Mouse (Mus musculus): ENCODE results near the gene Mical3.

Gene Mical3

DNA sequence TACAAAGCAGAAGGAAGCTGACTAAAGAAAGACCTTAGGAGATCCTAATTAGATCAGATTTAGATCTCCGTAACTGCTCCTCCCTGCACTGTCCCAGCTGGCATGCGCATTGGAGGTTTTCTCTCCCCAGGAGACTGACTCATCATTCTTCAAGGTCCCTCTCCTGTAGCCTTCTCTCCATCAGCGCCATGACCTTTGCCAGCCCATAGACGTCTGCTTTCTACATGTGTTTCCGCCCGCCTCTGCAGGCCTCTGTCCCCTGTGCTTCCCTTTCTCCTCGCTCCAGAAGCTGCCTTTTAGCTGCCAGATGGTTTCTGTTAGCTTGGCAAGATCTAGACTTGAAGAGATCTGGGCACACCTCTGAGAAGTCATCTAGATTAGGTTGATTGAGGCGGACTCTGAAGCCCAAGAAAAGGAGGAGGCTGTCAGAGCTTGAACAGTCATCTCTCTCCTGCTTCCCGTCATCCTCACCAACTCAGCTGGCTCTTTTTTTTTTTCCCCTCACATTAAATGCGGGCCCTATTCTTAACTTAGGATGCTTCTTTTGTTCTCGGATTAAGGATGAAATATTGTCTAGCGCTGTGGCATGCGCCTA, 14.3 kb upstream of the Mical3 start:
- DNase-seq: no peak

DNA sequence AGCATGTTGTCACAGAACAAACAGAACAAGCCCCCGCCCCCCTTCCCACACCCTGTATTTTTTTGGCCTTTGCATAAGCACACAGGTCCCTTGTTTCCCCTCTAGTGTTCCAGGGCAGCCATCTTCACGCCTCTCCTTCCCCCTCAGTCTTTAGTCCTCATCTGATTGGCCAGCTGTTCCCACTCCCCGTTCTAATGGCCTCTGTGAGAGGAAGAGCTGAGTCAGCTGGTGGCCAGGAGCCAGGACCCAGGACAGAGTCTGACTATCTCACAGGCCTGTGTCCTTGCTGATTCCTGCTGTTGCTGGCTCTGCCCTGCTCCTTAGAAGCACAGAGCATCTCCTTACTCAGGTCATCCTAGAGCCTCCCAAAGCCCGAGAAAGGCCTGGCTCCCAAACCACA, 13.3 kb upstream of the Mical3 start:
- DNase-seq: peak; percentile 97

DNA sequence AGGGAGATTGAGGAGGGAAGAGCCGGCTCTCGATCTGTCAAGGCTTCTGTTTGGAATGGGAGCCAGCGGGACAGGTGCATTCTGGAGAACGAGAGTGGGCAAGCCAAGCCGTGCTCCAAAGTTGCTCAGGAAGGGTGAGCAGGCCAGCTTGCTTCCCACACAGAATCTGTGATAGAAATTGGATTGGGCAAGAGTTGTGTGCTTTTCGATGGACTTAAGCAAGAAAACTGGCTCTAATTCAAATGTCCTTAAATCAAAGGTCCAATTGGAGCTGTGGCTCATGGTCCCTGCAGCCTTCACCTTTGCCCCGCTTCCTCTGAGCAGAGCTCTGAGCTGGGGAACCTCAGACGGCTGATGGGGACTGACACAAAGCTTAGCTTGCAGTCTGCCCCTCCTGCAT, 12.6 kb upstream of the Mical3 start:
- peak; percentile 96 for DNase-seq

DNA sequence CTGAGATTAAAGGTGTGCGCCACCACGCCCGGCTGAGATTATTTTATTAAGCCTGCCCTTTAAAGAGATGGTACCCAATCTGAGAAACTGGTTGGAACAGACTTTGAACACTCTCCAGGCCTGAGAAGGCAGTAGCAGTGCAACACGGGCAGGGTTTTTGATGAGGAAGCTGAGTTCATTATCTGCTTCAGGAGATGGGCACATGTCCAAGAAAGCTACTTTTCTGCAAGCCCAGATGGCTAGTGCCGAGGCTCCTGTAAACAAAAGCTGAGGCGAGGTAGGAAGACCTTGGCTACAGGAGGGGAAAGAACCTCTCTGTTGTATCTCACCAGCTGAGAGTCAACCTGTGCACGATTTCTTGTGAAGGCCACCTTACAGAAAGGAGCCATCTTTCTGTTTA, 11.5 kb upstream of the Mical3 start:
- DNase-seq: no peak

DNA sequence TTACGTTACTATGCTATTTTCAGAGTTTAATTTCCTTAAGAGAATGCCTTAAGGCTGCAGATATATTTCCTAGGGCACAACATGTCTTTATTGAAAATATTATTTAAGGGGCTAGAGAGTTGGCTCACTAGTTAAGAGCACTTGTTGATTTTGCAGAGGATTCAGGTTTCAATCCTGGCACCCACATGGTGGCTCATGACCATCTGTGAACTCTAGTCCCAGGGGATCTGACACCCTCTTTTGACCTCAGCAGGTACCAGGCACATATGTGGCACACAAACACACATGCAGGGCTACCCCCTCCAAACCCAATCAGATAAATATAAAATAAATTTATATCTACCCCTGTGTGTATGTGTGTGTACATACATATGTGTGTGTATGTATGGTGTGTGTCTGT, 8.5 kb upstream of the Mical3 start:
- no peak for DNase-seq

DNA sequence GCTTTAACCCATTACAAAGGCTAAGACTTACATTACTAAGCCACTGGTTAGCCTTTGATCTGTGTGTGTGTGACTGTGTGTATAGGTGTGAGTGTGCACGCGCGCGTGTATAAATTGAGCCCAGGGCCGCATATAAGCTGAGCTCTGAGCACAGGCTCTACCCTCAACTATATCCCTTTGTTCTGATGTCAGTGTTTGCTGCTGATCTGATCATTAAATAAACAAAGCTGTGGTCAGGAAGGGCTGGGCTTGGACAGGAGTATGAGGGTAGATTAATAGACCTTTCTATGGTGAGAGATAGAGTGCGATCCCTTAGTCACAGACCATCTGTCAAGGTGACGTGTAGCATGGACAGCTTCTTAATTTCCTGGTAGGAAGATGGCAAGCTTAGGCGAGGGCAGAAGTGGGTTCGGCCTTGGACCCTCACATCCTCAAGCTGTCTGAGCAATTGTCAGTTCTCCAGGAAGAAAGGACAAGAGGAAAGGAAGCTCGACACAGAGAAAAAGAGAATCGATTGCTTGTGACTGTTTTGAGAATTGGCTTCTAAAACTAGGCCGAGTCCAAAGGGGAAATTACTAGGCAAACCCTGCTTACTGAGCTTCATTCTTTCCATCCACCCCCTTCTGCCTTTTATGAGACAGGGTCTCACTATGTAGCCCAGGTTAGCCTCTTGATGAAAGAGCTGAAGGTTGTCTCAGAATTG, 7.7 kb upstream of the Mical3 start:
- DNase-seq: no peak

DNA sequence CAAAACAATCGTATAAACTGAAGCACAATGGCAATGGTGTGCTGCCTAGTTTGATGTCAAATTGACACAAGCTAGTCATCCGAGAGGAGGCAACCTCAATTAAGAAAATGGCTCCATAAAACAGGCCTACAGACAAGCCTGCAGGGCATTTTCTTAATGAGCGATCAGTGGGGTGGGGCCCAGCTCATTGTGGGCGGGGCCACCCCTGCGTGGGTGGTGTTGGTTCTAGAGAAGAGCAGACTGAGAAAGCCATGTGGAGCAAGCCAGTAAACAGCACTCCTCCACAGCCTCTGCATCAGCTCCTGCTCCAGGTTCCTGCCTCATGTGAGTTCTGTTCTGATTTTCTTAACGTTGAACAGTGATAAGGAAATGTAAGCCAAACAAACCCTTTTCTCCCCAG, 6.4 kb upstream of the Mical3 start:
- no peak for DNase-seq

DNA sequence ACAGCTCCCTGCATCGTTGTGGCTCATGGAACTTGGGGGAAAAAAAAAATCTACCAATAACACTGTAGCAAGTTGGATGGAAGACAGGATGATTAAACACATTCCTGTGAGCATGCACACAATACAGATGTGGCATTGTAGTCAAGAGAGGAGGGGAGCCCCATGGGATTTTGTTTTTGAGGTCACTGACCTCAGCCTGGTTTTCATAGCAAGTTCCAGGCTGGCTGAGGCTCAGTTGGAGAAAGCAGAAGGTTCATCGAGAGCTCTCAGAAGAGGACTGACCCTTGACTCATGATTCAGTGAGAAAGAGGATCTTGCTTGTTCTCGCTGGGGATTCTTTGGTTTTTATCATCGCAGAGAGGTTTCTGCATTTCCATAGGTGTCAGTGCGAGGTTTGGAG, 4.1 kb upstream of the Mical3 start:
- no peak for DNase-seq

DNA sequence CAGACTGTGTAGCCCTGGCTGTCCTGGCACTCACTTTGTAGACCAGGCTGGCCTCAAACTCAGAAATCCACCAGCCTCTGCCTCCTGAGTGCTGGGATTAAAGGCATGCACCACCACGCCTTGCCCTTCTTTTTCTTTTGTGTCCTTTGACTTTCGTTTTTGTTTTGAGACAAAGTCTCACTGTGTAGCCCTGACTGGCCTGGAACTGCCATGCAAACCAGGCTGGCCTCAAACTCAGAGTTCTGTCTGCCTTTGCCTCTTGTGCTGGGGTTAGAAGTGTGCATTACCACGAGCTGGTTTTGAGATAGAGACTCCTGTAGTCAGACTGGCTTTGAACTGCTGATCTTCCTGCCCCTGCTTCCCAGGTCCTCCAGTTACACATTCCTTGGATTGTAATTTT, 3.5 kb upstream of the Mical3 start:
- no peak for DNase-seq

DNA sequence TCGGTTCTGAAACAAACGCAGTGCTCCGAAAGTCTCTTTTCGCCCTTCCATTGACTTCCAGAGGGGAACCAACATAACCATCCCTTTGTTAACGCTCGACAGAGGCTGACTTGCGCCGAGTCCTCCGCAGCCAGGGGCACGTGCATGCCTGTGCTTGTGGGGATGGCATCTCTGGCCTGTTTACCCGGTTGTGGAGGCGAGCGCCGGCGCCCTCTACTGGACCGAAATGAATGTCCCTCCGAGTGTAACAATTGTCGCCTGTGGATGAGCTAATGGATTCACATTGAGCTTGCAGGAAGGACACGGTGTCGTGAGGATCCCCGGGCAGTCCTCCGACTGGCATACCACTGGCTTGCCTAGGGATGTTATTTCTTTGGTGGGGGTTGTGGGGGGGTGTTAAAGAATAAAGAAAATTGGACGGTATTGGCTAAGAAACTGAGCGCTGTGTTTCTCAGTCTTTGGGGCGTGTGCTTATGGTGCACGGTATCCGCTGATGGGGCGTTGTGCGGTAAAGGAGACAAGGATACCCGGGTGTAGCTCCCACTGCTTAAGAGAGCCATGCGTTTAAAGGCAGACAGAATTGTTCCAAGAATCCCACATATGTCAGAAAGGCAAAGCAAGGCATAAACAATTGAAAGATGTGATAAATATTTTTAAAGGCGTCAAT, 627 bp downstream of the Mical3 start:
- peak; percentile 98 for DNase-seq

DNA sequence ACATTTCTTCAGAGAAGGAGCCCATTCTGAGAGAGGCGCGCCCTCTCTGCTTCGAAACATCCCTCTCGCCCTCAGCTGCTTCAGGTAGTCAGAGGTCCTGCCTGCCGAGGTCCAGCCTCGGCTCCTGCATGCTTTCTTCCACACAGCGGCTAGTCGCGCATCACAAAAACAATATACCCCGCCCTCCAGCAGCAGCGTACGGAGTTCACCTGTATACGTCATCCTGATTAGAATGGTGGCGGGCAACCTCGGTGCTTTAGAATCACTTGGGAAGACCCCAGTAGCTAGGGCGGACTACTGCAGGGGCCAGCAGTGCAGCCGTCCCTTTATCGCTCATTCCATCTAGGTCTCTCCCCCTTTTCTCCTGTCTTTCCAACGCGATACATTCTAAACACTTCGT, 1.3 kb downstream of the Mical3 start:
- DNase-seq: peak; percentile 88

DNA sequence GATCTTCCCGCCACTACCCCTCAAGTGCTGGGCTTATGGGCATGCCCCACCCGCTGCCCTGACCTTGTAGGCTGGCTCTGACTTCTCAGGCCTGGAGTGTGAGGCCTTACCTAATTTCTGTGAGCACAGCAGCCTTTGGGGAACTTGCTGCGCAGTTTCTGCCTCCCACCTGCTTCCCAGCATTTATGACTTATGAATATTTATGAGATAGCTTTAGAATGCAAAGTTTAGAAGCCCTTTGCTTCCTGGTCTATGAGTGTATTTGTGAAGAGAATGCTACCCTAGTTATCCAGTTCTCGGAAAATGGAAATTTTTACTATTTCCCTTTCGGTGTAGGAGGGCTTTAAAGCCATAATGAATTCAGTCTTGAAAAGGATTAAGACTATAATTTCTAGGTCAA, 2.1 kb downstream of the Mical3 start:
- no peak for DNase-seq

DNA sequence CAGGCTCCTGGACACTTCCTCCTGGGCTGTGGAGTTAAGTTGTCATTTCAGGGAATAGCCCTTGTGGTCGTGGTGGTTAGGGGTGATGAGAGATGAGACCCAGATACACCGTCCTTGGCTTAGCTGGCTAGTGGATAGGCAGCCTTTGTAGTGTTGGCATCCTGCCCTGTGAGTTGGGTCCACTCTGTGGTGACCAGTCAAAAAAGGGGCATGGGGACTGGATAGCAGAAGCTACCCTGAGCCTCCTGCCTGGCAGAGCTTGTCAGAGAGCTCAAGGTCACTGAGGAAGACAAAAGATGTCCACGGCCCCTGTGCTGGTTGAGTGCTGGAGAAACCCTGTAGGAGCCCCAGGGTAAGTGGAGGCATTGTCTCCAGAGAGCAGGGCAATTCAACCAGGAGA, 3.1 kb downstream of the Mical3 start:
- DNase-seq: peak; percentile 87

DNA sequence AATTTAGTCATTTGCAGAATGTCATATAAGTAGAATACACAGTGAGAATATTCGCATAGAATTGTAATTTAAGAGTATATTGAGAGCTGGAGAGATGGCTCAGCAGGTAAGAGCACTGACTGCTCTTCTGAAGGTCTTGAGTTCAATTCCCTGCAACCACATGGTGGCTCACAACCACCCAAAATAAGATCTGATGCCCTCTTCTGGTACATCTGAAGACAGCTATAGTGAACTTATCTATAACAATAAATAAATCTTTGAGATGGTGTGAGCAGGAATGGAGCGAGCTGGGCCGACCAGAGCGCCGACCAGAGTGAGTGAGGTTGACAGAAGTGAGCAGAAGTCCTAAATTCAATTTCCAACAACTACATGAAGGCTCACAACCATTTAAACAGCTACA, 4.6 kb downstream of the Mical3 start:
- DNase-seq: no peak

DNA sequence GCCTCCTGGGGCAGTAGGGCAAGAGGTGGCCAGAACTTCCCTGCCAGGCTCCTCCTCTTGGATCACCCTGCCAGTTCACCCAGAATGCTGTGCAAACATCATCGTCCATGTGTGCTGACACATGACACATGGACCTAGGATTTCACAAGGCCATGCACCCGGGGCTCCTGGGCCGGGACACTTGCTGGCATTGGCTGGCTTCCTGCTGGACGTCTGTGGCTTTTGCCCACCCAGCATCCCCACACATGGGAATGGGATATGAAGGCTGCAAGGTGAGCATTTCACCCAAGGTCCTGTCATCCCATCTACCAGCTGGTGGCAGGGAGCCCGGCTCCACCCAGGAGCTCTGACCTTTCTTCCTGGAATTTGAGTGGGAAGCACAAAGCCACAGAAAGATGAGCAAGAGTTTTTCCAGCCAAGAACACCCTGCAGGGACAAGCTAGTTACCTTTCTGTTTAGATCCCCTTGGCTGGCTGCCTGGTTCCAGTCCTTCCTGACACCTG, 8.0 kb downstream of the Mical3 start:
- DNase-seq: peak; percentile 95

DNA sequence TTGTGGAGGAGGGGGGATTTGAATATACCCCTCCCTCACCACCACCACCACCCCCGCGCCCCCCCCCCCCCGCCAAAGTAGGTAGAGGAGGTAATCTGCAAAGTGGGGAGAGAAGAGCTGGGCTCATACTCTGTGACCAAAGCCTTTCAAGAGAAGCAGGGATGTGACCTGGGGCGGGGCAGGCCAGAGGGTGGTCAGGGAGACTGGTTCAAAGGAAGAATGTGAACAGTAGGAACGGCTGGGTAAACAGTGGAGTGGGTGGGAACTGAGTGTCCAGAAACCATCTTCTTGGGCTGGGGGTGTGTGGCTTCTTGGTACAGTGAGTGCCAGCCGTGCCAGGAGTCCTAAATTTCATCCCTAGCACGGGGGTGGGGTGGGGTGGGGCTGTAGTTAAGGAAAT, 10.0 kb downstream of the Mical3 start:
- no peak for DNase-seq

DNA sequence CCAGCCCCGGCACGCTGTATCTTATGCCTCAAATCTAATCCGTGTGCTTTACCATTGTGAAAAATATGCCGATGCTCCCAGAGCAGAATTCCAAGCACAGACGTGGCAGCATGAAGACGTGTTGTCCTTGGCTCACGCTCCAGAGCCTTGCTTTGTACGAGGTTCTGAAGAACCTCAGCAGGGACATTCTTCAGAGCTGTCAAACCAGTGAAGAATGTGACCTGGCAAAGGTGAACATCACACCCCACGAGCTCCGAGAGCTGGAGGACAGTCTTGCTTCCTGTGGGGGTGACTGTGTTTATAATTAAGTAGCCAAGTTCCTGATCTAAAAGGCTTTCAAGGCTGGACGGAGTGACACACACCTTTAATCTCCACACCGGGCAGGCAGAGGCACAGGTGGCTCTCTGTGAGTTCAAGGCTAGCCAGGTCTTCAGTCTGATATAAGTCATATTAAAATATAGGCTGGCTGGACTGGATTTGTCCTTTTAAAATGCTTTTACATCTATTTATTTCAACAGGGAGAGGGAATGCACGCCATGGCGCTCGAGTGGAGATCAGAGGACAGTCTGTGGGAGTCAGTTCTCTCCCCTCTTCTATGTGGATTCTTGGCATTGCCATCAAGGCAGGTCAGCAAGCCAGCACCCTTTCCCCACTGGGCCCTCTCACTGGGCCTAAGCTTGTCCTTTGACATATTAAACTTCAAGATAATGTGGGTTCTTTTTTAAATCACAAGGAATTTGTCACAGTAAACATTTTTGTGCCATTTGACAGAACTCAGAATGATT, 12.6 kb downstream of the Mical3 start:
- DNase-seq: no peak

DNA sequence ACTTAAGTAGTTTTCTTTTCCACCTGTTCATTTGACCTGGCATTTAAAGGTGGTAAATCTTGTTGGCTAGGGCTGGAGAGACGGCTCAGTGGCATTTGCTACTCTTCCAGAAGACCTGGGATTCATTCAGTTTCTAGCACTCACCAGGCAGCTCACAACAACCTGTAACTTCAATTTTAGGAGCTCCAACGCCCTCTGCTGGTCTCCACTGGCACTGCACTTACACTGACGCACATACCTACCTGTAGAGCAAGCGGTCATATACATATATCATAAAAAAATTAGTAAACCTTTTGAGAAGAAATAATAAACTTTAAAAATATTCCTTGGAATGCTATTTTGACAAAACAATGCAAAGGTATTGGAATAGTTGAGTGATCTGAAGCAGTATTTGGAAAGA, 13.7 kb downstream of the Mical3 start:
- DNase-seq: no peak

DNA sequence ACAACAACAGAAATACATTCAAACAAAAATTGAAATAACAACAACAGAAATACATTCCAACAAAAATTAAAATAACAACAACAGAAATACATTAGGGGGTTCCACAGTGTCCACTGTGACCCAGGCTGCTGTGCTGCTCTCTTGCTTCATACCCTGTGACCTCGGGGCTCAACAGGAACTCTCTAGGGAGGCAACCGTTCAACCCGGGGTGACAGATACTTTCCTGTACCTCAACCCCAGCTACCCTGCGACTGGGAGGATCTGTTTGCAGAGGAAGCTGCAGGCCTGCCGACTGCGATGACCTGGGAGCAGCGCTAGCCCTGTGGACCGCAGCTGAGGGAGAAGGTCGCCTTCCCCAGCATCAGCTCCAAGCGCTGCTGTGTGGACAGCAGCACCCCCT, 14.4 kb downstream of the Mical3 start:
- DNase-seq: no peak

DNA sequence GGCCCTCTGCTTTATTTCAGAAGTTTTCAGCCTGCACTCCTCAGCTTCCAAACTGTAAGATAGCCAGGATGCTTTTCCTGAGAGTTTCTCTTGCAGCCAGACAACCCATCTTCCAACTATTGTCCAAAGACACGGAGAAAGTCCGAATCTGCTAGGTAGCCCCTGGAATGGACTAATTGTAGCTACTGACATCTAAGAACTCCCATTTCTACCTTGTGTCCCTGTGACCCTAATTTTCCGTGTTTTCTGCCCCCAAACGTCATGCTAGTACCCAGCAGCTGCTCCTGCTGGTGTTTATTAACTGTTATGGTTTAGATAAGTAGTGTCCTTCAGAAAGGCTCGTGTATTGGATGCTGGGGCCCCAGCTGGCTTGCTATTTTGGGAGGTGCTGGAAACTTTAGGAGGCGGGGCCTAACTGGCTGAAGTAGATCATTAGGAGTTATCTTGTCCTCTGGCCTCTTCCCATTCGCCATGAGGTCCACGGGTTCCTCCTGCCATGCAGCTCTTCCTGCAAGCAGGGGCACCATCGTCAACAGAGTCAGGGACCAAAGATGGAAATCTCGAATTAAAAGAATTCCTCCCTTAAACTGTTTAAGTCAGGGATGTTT, 19.2 kb downstream of the Mical3 start:
- peak; percentile 97 for DNase-seq

DNA sequence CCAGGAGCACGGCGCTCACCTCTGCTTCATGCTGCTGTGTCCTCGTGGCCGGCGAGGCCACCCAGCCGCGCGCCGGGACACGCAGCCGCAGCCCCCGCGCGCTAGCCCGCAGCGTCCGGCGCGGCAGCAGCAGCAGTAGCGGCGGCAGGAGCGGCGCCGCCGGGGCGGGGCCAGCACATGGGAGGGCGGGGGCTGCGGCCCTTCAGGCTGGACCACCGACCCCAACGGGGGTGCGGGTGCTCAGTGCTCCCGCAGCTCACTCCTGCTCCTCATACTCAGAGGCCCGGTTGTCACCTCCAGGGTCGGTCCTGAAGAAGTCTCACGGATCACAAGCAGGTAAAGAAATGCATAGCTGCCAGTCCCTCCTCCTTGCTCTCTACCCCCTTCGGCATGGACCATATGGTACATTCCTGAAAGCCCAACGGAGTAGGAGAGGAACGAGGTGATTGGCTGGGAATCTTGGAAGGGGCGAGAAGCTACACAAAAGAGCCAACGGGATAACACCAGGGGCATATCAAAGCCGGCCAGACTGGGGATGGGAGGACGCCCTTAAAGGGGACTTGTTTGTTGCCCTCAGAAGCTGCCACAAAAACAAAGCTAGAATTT, 20.7 kb downstream of the Mical3 start:
- DNase-seq: peak; percentile 100

DNA sequence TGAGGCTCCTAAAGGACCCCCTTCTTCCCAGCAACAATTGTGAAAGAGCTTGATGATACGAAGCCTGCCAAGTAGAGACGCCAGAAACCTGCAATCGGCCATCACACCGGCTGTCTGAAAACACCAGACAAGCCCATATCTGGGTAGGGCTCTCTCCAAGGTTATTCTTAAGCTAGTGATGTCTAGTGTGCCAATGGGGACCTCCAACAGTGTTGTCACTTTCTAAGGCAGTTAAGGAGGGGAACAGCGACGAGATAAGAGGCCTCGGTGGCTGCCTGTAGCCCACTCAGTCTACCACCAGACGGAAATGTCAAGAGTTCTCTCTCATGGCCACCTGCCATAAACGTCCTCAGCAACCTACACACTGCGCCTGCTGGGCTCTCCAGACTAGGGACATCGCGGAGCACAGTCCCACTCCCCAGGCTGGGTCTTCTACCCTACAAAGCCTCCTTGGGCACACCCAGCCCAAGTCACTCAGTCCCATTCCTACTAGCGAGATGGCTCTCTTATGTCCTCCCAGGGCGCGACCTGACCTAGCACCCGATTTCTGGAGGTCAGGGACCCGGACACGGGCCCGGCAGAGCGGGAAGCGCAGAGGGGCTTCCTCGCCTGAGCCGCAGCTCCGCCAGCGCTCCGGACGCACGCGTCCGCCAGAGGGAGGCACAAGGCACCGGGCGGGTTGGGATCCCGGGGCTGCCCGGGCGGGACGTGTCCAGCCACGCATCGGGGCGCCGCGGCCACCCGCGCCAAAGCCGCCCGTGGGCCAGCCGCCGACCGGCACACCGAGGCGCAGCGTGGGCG, 21.4 kb downstream of the Mical3 start:
- DNase-seq: peak; percentile 96
